Mouse (Mus musculus) forebrain, embryonic 10.5 days (tissue): Measurements from ENCODE around the gene Tmem189. TPM values are rescaled to one million over a fixed set of nuclear protein-coding genes. Genes with fewer than 3 reads are reported as not detected.

Experiments
- DNase-seq: peaks from one replicate; pipeline ENCODE4 v3.0.0-alpha.2; 2017; ENCODE audit warnings: low spot score; ENCODE audit errors: extremely low spot score
- H3K27ac ChIP-seq: fragments of 300-500 bp; sonication (generic); 2 replicates; pipeline ENCODE4 v1.5.1; 2016; ENCODE audit warnings: mild to moderate bottlenecking
- H3K27me3 ChIP-seq: fragments of 300-500 bp; sonication (generic); 2 replicates; pipeline ENCODE4 v1.6.1; 2016; ENCODE audit warnings: mild to moderate bottlenecking; ENCODE audit not compliant: poor library complexity, severe bottlenecking
- H3K36me3 ChIP-seq: fragments of 300-500 bp; sonication (generic); replicated peaks from 2 replicates; pipeline ENCODE4 v1.6.1; 2016; ENCODE audit warnings: mild to moderate bottlenecking, moderate library complexity
- H3K4me1 ChIP-seq: fragments of 300-500 bp; sonication (generic); 2 replicates; pipeline ENCODE4 v1.6.1; 2016
- H3K4me3 ChIP-seq: fragments of 300-500 bp; sonication (generic); 2 replicates; pipeline ENCODE4 v1.5.1; 2016; ENCODE audit warnings: mild to moderate bottlenecking, moderate library complexity
- H3K9me3 ChIP-seq: fragments of 300-500 bp; sonication (generic); 2 replicates; pipeline ENCODE4 v1.6.1; 2016; ENCODE audit warnings: mild to moderate bottlenecking, moderate library complexity
- WGBS: fragments of 180-500 bp; shearing (Covaris S2); methylation state at CpG from one replicate; pipeline ENCODE4 v1.1.7; 2016; 5-methylcytosine and 5-hydroxymethylcytosine counted together
- polyA plus RNA-seq: library from polyadenylated mRNA; unstranded; fragments of >200 nt; fragmentation: Nextera tagmentation; extraction: Ambion mirVana; gene quantifications from 2 replicates; pipeline ENCODE4 v1.2.1, GENCODE M21; 2016

Gene Tmem189
- polyA plus RNA-seq, 1 experiment from 2014 or later = 31.5 TPM

DNA sequence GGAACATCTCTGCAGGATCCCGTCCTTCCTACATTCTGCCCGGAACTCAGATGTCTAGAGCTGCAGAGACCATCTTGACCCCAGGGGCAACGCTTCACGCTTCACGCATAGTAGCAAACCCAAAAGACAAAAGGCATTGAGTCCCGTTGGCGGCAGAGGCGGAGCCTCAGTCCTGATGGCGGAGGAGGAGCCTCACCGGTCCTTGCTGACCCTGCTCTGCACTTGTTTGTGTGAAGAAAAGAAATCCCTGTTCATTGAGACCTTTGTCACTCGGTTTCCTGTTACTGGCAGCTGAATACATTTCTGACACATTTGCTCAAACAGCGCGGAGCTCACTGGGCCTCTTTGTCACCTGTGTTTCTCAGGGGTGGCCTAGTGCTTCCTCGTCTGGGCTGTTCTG lies 5.9 kb upstream of the Tmem189 start:
- no peak overlapping the region for H3K4me3 ChIP-seq
- DNase-seq = no peak
- peaks cover 27% of the 10 kb centered on the region for H3K27me3 ChIP-seq
- no peaks in the 10 kb centered on the region for H3K36me3 ChIP-seq
- H3K4me1 ChIP-seq = 0 out of 2 replicates have a peak, but pooled peaks cover 3% of the 10 kb centered on the region
- 83% methylated on average over 14 of the region's 14 CpGs for WGBS
- peaks cover 8% of the 10 kb centered on the region for H3K9me3 ChIP-seq
- H3K27ac ChIP-seq = no peak overlapping the region

DNA sequence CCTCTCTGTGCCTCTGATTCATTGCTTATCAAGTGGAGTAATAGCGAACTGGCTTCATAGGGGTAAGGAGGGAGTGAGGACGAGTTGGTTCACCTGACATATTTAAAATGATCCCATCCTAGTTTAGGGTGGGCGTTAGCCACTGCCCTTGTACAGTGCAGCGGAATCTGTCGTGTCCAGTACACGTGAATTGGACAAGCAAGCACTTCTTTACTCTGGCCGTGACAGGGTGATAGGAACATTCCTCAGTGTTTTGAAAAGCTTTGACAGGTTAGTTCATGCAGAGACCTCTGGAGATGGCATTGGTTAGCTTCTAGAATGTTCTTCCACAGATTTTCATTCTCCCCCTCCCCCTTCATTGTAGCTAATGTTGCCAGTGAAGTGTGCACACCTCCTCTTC lies 5.3 kb upstream of the Tmem189 start:
- DNase-seq = no peak
- peaks cover 4% of the 10 kb centered on the region for H3K4me1 ChIP-seq
- no peak overlapping the region for H3K27ac ChIP-seq
- peaks cover 8% of the 10 kb centered on the region for H3K9me3 ChIP-seq
- H3K27me3 ChIP-seq = peaks cover 32% of the 10 kb centered on the region
- 96% methylated on average over 7 of the region's 7 CpGs for WGBS
- H3K4me3 ChIP-seq = no peak overlapping the region
- H3K36me3 ChIP-seq = no peaks in the 10 kb centered on the region

DNA sequence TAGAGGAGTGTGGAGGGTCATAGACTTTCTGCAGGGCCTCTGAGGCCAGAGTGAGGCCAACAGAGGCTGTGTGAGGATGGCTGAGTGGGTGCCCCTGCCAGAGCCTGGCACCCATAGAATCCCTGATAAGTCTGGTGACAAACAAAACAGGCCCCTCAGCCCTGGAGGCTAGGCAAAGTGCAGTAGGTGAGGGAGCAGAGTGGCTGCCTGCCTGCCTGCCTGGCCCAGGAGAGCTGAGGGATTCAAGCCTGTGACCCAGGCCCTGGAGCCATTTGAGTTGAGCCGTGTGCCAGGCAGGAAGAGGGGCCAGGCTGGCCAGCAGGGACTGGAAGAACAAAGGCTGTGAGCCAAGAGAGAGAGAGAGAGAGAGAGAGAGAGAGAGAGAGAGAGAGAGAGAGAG lies 4.6 kb upstream of the Tmem189 start:
- 64% methylated on average over 1 of the region's 1 CpGs for WGBS
- DNase-seq = no peak
- H3K4me3 ChIP-seq = no peak overlapping the region
- no peaks in the 10 kb centered on the region for H3K36me3 ChIP-seq
- H3K27ac ChIP-seq = no peak overlapping the region
- peaks cover 39% of the 10 kb centered on the region for H3K27me3 ChIP-seq
- H3K9me3 ChIP-seq = peaks cover 8% of the 10 kb centered on the region
- peaks cover 11% of the 10 kb centered on the region for H3K4me1 ChIP-seq

DNA sequence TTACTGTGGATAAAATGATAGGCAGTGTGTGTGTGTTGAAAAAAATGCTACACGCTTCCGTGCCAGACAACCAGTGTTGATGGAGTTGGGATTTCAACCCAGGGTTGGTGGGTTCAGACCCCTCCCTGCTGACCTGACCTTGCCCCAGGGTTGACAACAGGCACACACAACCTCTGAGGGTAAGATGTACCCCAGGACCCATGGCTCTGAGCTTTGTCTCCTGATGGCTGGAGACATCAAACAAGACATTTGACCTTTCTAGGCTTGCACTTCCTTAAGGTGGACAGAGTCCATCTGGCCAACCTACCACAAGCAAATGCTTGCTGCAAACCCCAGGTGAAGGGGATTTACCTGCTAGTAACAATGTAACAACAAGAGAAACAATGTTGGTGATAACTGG lies 3.9 kb upstream of the Tmem189 start:
- Histone ChIP-seq H3K4me1 (peaks cover 18% of the 10 kb centered on the region), H3K27ac (no peak overlapping the region), H3K27me3 (peaks cover 46% of the 10 kb centered on the region), H3K36me3 (no peaks in the 10 kb centered on the region), H3K9me3 (peaks cover 8% of the 10 kb centered on the region), H3K4me3 (no peak overlapping the region)
- WGBS = 98% methylated on average over 2 of the region's 2 CpGs
- no peak for DNase-seq

DNA sequence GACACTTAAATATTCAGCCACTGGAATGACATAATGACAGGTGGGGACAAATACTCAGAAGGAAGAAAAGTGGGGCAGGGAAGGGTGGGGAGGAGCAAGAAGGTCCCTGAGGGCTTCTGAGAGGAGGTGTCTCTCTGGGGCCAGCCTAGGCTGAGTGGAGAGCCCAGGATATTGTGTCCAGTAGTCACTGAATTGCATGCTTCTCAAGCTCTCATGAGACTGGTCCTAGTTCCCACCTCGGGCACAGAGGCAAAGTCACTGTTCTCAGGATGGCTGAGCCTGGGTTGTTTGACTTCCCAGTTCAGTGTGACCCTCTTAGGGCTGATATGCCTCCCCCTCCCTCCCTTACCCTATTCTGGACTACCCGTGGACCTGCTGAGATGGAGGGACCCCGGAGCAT lies 3.2 kb upstream of the Tmem189 start:
- H3K27me3 ChIP-seq = peaks cover 53% of the 10 kb centered on the region

DNA sequence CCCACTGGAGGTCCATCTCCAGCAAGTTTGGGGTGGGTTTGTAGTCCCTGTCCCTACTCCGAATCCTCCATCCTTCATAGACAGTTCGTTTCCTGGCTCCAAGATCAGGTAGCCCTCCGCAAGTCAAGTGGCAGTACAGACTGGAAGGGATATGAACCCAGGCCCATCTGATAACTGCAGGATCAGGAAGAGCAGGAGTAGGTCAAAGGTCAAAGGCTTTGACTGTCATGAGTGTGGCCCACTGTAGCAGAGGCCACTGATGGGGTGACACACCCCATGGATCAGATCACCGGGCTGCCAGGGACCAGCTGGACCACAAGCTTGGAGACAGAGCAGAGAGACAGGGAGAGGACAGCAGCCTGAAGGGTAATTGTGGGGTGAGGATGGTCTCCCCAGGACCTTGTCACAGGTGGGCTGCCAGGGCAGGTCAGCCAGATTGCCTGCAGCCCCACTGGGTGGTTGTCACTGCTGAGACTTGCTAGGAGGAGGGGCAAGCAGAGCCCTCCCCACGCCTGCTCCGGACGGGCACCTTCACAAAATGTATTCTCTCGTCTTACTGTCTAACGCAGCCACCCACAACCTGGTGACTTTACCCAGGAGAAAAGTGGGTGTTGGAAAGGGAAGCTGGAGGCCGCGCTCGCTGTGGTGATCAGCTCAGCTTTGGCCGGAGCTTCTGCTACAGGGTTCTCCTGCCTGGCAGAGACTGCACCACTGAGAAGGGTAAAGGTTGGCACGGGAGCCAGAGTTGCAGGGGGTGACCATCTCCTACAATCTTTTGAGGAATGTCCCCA lies 2.4 kb upstream of the Tmem189 start:
- no peak for DNase-seq
- 85% methylated on average over 14 of the region's 14 CpGs for WGBS
- Histone ChIP-seq H3K4me3 (no peak overlapping the region), H3K36me3 (no peaks in the 10 kb centered on the region), H3K4me1 (peaks cover 29% of the 10 kb centered on the region), H3K27me3 (peaks cover 61% of the 10 kb centered on the region), H3K9me3 (peaks cover 8% of the 10 kb centered on the region), H3K27ac (no peak overlapping the region)

More for the DNA sequence above, 3.2 kb upstream of the Tmem189 start:
- 82% methylated on average over 3 of the region's 3 CpGs for WGBS
- Histone ChIP-seq H3K4me1 (peaks cover 25% of the 10 kb centered on the region), H3K27ac (no peak overlapping the region), H3K36me3 (no peaks in the 10 kb centered on the region), H3K9me3 (peaks cover 8% of the 10 kb centered on the region), H3K4me3 (no peak overlapping the region)
- no peak for DNase-seq

DNA sequence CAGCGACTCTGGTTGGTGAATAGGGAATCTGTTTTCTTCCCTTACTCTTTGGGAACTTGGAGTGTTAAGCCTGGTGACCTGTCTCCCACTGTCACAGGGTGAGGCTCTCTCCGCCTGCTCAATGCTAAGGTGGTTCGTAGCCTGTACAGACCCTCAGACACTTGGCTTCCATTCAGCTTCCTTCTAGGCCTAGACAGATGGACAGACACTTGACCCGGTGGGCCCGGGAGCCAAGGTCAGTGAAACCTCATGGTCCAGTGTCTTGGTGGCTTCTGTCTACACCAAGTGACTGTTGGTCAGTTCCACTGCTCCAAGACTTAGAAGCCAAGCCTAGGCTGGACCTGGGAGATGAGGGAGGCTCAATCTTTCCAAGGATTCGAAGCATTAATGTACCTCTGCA lies 1.8 kb upstream of the Tmem189 start:
- Histone ChIP-seq H3K9me3 (peaks cover 8% of the 10 kb centered on the region), H3K36me3 (no peaks in the 10 kb centered on the region), H3K27ac (no peak overlapping the region), H3K27me3 (peaks cover 67% of the 10 kb centered on the region), H3K4me1 (peaks cover 29% of the 10 kb centered on the region), H3K4me3 (no peak overlapping the region)
- no peak for DNase-seq
- WGBS = 90% methylated on average over 6 of the region's 6 CpGs

DNA sequence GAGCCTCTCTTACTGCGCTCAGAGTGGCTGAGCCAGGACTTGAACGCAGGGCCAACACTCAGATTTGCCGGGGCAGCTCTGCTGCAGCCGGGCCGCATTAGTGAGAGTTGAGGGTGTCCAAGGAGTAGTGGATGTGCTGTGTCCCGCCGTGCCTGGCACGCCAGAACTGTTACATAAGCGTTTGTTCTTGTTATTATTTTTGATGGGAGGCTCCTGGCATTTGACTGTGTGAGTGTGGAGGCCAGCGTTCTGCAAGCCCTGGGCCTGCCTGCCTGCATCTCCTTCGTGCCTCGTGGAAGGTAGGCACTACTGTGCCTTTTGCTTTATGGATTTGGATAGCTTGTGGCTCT lies 1.3 kb upstream of the Tmem189 start:
- no peak for DNase-seq
- Histone ChIP-seq H3K27me3 (peaks cover 72% of the 10 kb centered on the region), H3K4me1 (peaks cover 29% of the 10 kb centered on the region), H3K36me3 (no peaks in the 10 kb centered on the region), H3K9me3 (peaks cover 8% of the 10 kb centered on the region), H3K27ac (no peak overlapping the region), H3K4me3 (no peak overlapping the region)
- 84% methylated on average over 12 of the region's 12 CpGs for WGBS

DNA sequence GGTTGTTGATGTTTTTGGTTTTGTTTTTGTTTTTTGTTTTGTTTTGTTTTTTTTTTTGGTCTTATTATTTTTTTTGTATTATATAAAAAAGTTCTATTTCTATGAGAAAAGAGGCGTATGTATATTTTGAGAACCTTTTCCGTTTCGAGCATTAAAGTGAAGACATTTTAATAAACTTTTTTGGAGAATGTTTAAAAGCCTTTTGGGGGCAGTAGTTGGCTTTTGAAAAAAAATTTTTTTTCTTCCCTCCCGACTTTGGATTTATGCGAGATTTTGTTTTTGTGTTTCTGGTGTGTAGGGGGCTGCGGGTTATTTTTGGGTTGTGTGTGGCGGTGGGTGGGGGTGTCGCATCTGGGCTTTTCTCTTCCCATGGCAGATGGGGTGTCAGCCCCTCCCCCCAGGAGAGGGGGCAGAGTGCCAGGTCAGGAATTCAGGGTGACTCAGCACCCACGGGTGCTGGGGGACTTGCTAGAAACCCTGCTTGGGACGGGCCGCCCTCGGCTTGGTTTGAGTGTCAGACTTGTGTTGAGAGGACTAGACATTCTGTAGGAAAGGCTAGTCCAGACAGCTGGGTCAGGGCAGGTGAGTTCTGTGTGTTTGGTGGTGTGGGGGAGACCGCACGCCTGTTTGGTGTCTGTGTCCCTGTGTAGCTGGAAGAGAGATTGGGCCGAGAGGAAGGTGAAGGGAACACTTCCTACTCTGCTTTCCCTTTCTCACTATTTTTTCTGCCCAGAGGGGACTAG lies 768 bp upstream of the Tmem189 start:
- 70% methylated on average over 15 of the region's 15 CpGs for WGBS

DNA sequence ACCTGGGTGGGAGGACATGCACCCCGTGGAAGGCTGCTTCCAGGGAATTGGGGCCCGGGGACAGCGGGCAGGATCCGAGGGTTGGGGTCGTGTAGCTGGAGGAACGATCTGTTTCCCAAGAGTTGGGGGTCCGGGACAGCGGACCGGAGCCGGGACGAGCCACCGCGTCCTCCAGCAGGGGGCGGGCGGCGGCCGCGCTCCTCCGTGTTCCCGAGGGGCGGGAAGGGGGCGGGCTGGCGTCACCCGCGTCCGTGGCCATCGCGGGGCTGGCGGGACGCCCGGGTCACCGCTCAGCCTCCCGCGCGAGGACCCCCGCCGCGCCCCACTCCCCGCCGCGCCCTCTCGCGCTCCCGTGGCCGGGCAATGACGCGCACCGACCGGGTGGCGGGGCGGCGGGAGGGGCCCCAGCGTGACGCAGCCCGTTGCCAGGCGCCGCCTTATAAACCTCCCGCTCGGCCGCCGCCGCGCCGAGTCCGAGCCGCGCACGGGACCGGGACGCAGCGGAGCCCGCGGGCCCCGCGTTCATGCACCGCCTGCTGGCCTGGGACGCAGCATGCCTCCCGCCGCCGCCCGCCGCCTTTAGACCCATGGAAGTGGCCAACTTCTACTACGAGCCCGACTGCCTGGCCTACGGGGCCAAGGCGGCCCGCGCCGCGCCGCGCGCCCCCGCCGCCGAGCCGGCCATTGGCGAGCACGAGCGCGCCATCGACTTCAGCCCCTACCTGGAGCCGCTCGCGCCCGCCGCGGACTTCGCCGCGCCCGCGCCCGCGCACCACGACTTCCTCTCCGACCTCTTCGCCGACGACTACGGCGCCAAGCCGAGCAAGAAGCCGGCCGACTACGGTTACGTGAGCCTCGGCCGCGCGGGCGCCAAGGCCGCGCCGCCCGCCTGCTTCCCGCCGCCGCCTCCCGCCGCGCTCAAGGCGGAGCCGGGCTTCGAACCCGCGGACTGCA lies 847 bp downstream of the Tmem189 start, which contains the start of gene Cebpb:
Gene Cebpb, plus strand, starts transcription at position 418 of the 954 bp plus-strand sequence.
- peak within 1 kb of the TSS; percentile 74 for H3K4me3 ChIP-seq
- H3K4me1 ChIP-seq = peaks cover 26% of the 10 kb centered on the region
- peak within 1 kb of the TSS; percentile 83 for H3K27ac ChIP-seq
- peak; percentile 64 for DNase-seq
- peaks cover 80% of the 10 kb centered on the region for H3K27me3 ChIP-seq
- H3K36me3 ChIP-seq = no peaks in the 10 kb centered on the region
- H3K9me3 ChIP-seq = no peaks in the 10 kb centered on the region
- under 1% methylated on average over 134 of the region's 147 CpGs for WGBS

More for the DNA sequence above, 768 bp upstream of the Tmem189 start:
- DNase-seq = no peak
- H3K4me1 ChIP-seq = peaks cover 26% of the 10 kb centered on the region
- peaks cover 6% of the 10 kb centered on the region for H3K9me3 ChIP-seq
- H3K4me3 ChIP-seq = peak overlapping the region; percentile 74
- no peak overlapping the region for H3K27ac ChIP-seq
- H3K27me3 ChIP-seq = peaks cover 78% of the 10 kb centered on the region
- no peaks in the 10 kb centered on the region for H3K36me3 ChIP-seq

DNA sequence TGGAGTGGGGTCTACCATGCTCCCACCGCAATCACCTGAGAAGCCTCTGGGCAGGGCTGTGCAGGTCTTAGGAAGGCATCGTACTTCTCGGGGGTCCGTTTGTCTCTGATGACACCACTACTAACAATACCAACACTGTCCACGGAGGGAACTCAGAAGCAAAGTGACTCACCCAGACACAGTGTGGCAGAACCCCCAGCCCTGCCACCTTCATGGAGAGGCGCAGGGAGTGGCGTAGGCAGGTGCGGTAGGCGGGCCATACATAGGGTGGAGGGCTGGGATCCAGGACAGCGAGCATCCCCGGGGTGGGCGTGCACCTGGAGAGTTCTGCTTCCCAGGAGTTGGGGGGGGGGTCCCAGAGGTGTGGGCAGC lies 1.5 kb downstream of the Tmem189 start:
- H3K27me3 ChIP-seq = peaks cover 85% of the 10 kb centered on the region
- H3K4me1 ChIP-seq = peaks cover 26% of the 10 kb centered on the region
- WGBS = 26% methylated on average over 12 of the region's 12 CpGs
- H3K27ac ChIP-seq = no peak overlapping the region
- no peak for DNase-seq
- H3K4me3 ChIP-seq = peak overlapping the region; percentile 74
- H3K9me3 ChIP-seq = no peaks in the 10 kb centered on the region
- no peaks in the 10 kb centered on the region for H3K36me3 ChIP-seq

DNA sequence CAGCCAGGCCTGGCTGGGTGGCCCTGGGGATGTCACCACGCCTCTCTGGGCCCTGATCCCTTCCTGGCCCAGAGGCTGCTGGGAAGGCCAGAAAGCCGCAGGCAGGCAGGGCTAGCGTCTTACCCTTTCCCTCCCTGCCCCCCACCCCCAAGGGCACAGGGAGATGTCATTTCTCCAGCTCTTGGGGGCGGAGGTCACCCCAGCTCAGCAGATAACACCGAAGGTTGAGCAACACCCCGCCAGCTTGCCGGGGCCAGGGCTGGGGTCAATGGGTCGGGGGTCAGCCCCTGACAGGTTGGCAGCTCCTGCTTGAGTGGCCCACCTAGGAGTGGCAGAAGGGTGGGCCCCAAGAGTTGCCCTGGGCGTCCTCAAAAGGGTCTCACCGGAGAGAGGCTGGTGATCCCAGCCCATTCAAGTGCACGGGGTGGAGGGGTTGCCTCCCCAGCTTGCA lies 1.9 kb downstream of the Tmem189 start:
- H3K4me1 ChIP-seq = peaks cover 26% of the 10 kb centered on the region
- no peaks in the 10 kb centered on the region for H3K36me3 ChIP-seq
- H3K27me3 ChIP-seq = peaks cover 81% of the 10 kb centered on the region
- no peaks in the 10 kb centered on the region for H3K9me3 ChIP-seq
- 59% methylated on average over 11 of the region's 11 CpGs for WGBS
- DNase-seq = no peak
- H3K4me3 ChIP-seq = no peak overlapping the region
- H3K27ac ChIP-seq = no peak overlapping the region
